Mouse (Mus musculus) neural tube, embryonic 11.5 days (tissue): ENCODE data around the gene Cyp46a1. TPM values are rescaled to one million over a fixed set of nuclear protein-coding genes. Genes with fewer than 3 reads are reported as not detected.

ENCODE experiments used
- ATAC-seq: fragments of 200-750 bp; cut with Nextera tagmentation; 2 replicates; pipeline ENCODE4 v1.8.0; 2017; ENCODE audit warnings: moderate number of reproducible peaks, mild to moderate bottlenecking, moderate TSS enrichment, moderate library complexity; ENCODE audit not compliant: insufficient read depth, low FRiP score, low TSS enrichment
- DNase-seq: peaks from one replicate; pipeline ENCODE4 v3.0.0-alpha.2; 2015; ENCODE audit warnings: low spot score
- H3K27ac ChIP-seq: fragments of 300-500 bp; sonication (generic); 2 replicates; pipeline ENCODE4 v1.5.1; 2014; ENCODE audit warnings: low read depth, mild to moderate bottlenecking, low read length
- H3K27me3 ChIP-seq: fragments of 300-500 bp; sonication (generic); 2 replicates; pipeline ENCODE4 v1.6.1; 2014; ENCODE audit warnings: mild to moderate bottlenecking, low read length, mixed read lengths; ENCODE audit not compliant: control insufficient read depth, insufficient read depth
- H3K36me3 ChIP-seq: fragments of 300-500 bp; sonication (generic); 2 replicates; pipeline ENCODE4 v1.6.1; 2014; ENCODE audit warnings: mild to moderate bottlenecking, low read length, moderate library complexity, mixed read lengths; ENCODE audit not compliant: control insufficient read depth, insufficient read depth
- H3K4me1 ChIP-seq: fragments of 300-500 bp; sonication (generic); 2 replicates; pipeline ENCODE4 v1.6.1; 2014; ENCODE audit warnings: low read length, mixed read lengths; ENCODE audit not compliant: control insufficient read depth, insufficient read depth
- H3K4me2 ChIP-seq: fragments of 300-500 bp; sonication (generic); 2 replicates; pipeline ENCODE4 v1.6.1; 2014; ENCODE audit warnings: low read depth, mild to moderate bottlenecking, moderate library complexity
- H3K4me3 ChIP-seq: fragments of 300-500 bp; sonication (generic); 2 replicates; pipeline ENCODE4 v1.5.1; 2014; ENCODE audit warnings: low read depth, low read length
- H3K9ac ChIP-seq: fragments of 300-500 bp; sonication (generic); 2 replicates; pipeline ENCODE4 v1.6.1; 2014; ENCODE audit warnings: mild to moderate bottlenecking, low read length
- H3K9me3 ChIP-seq: fragments of 300-500 bp; sonication (generic); 2 replicates; pipeline ENCODE4 v1.6.1; 2016; ENCODE audit warnings: low read length; ENCODE audit not compliant: control insufficient read depth
- WGBS: fragments of 180-500 bp; shearing (Covaris S2); extraction: QIAGEN DNeasy Blood & Tissue Kit; methylation state at CpG from one replicate; pipeline ENCODE4 v1.1.7; 2014; 5-methylcytosine and 5-hydroxymethylcytosine counted together
- polyA plus RNA-seq: library from polyadenylated mRNA; unstranded; fragments of >200 nt; fragmentation: Nextera tagmentation; extraction: Ambion mirVana; gene quantifications from 2 replicates; pipeline ENCODE4 v1.2.1, GENCODE M21; 2014

The Cyp46a1 gene
- polyA plus RNA-seq, 1 experiment from 2014 or later = 10.6 TPM

GRCm38 (mm10) chr12:108334529-108334928, 348 bp downstream of the Cyp46a1 start:
- peak overlapping the region; percentile 2; the same call in 1 of the 2 replicates for H3K9ac ChIP-seq
- H3K4me3 ChIP-seq = peak overlapping the region; percentile 45
- H3K4me1 ChIP-seq = peaks cover 12% of the 10 kb centered on the region; the same call in 1 of the 2 replicates
- no peak overlapping the region for H3K27ac ChIP-seq
- no peaks in the 10 kb centered on the region for H3K36me3 ChIP-seq
- peak overlapping the region; percentile 80 for H3K4me2 ChIP-seq
- no peaks in the 10 kb centered on the region for H3K9me3 ChIP-seq
- 3% methylated on average over 32 of the region's 32 CpGs for whole genome bisulfite sequencing
- H3K27me3 ChIP-seq = 0 out of 2 replicates have a peak, but pooled peaks cover 2% of the 10 kb centered on the region
- ATAC-seq (peak; percentile 43; the same call in 1 of the 2 replicates), DNase-seq (no peak)

GRCm38 (mm10) chr12:108338572-108339190, 4.5 kb downstream of the Cyp46a1 start:
- H3K4me1 ChIP-seq = 0 out of 2 replicates have a peak, but pooled peaks cover 7% of the 10 kb centered on the region
- H3K9me3 ChIP-seq = no peaks in the 10 kb centered on the region
- DNase-seq = peak; percentile 63
- no peaks in the 10 kb centered on the region for H3K27me3 ChIP-seq
- H3K36me3 ChIP-seq = no peaks in the 10 kb centered on the region
- no peak overlapping the region for H3K4me2 ChIP-seq
- H3K27ac ChIP-seq = no peak overlapping the region
- WGBS = 22% methylated on average over 14 of the region's 14 CpGs
- no peak for ATAC-seq
- no peak overlapping the region for H3K9ac ChIP-seq
- no peak overlapping the region for H3K4me3 ChIP-seq

GRCm38 (mm10) chr12:108348151-108348550, 14.0 kb downstream of the Cyp46a1 start:
- Histone ChIP-seq H3K9me3 (no peaks in the 10 kb centered on the region), H3K4me1 (no peaks in the 10 kb centered on the region; the same call in 1 of the 2 replicates), H3K4me3 (no peak overlapping the region), H3K27ac (no peak overlapping the region), H3K36me3 (no peaks in the 10 kb centered on the region; the same call in 1 of the 2 replicates), H3K27me3 (peaks cover 14% of the 10 kb centered on the region), H3K9ac (no peak overlapping the region), H3K4me2 (no peak overlapping the region)
- DNase-seq (no peak), ATAC-seq (no peak)
- WGBS = 89% methylated on average over 8 of the region's 8 CpGs

GRCm38 (mm10) chr12:108349026-108349425, 14.8 kb downstream of the Cyp46a1 start:
- Histone ChIP-seq H3K4me3 (no peak overlapping the region), H3K4me2 (no peak overlapping the region), H3K9me3 (no peaks in the 10 kb centered on the region), H3K4me1 (no peaks in the 10 kb centered on the region; the same call in 1 of the 2 replicates), H3K27me3 (peaks cover 14% of the 10 kb centered on the region), H3K27ac (no peak overlapping the region), H3K36me3 (no peaks in the 10 kb centered on the region; the same call in 1 of the 2 replicates), H3K9ac (no peak overlapping the region)
- DNase-seq (no peak), ATAC-seq (no peak)
- 67% methylated on average over 5 of the region's 5 CpGs for WGBS

GRCm38 (mm10) chr12:108350931-108351330, 16.8 kb downstream of the Cyp46a1 start:
- 87% methylated on average over 10 of the region's 10 CpGs for WGBS
- H3K9me3 ChIP-seq = no peaks in the 10 kb centered on the region
- DNase-seq (no peak), ATAC-seq (no peak)
- no peak overlapping the region for H3K4me2 ChIP-seq
- H3K9ac ChIP-seq = no peak overlapping the region
- H3K36me3 ChIP-seq = no peaks in the 10 kb centered on the region; the same call in 1 of the 2 replicates
- no peaks in the 10 kb centered on the region; the same call in 1 of the 2 replicates for H3K4me1 ChIP-seq
- H3K27ac ChIP-seq = no peak overlapping the region
- H3K27me3 ChIP-seq = peaks cover 17% of the 10 kb centered on the region
- H3K4me3 ChIP-seq = no peak overlapping the region

GRCm38 (mm10) chr12:108352371-108353136, 18.4 kb downstream of the Cyp46a1 start:
- no peaks in the 10 kb centered on the region; the same call in 1 of the 2 replicates for H3K36me3 ChIP-seq
- H3K27ac ChIP-seq = no peak overlapping the region
- peak overlapping the region; percentile 27 for H3K4me2 ChIP-seq
- 11% methylated on average over 35 of the region's 35 CpGs for WGBS
- no peak for ATAC-seq
- H3K9ac ChIP-seq = 0 out of 2 replicates have a peak overlapping the region, but pooled peaks have one; percentile 45
- H3K9me3 ChIP-seq = no peaks in the 10 kb centered on the region
- H3K4me3 ChIP-seq = no peak overlapping the region
- no peaks in the 10 kb centered on the region; the same call in 1 of the 2 replicates for H3K4me1 ChIP-seq
- peak; percentile 27 for DNase-seq
- H3K27me3 ChIP-seq = peaks cover 17% of the 10 kb centered on the region

GRCm38 (mm10) chr12:108354284-108354683, 20.1 kb downstream of the Cyp46a1 start:
- no peaks in the 10 kb centered on the region; the same call in 1 of the 2 replicates for H3K4me1 ChIP-seq
- H3K9me3 ChIP-seq = no peaks in the 10 kb centered on the region
- no peak overlapping the region for H3K4me2 ChIP-seq
- no peak for ATAC-seq
- no peak for DNase-seq
- no peaks in the 10 kb centered on the region for H3K36me3 ChIP-seq
- WGBS = 68% methylated on average over 2 of the region's 2 CpGs
- H3K27ac ChIP-seq = no peak overlapping the region
- peaks cover 17% of the 10 kb centered on the region for H3K27me3 ChIP-seq
- H3K4me3 ChIP-seq = no peak overlapping the region
- no peak overlapping the region for H3K9ac ChIP-seq

- ATAC-seq = no peak
- Histone ChIP-seq H3K4me2 (no peak overlapping the region), H3K36me3 (no peaks in the 10 kb centered on the region), H3K27me3 (peaks cover 17% of the 10 kb centered on the region), H3K27ac (no peak overlapping the region), H3K9ac (no peak overlapping the region), H3K9me3 (no peaks in the 10 kb centered on the region), H3K4me1 (no peaks in the 10 kb centered on the region; the same call in 1 of the 2 replicates), H3K4me3 (no peak overlapping the region)
- WGBS = 100% methylated on average over 1 of the region's 1 CpGs
- DNase-seq = no peak
Observed at GRCm38 (mm10) chr12:108355271-108355670, 21.1 kb downstream of the Cyp46a1 start.
